Mouse (Mus musculus) frontal cortex, adult 2 months (tissue): ENCODE measurements around the gene Tiam2. TPM values are rescaled to one million over a fixed set of nuclear protein-coding genes. Genes with fewer than 3 reads are reported as not detected.
"Not testable (repeated sequence)": the region's sequence is repeated elsewhere in the genome, so short reads cannot be mapped to it uniquely, and the experiment has no call there.

Experiments
- DNase-seq, 2 experiments: peaks; one replicate each; pipeline ENCODE4 v3.0.0; 2022; ENCODE audit warnings: low spot score in 1 of 2; ENCODE audit errors: extremely low spot score in 1 of 2
- polyA plus RNA-seq: library from polyadenylated mRNA; depleted of rRNA; stranded (reverse); fragments of >200 nt; gene quantifications from 2 replicates; pipeline ENCODE4 v1.2.3, GENCODE M21; 2012

Gene Tiam2
- polyA plus RNA-seq, 1 experiment, result 143 TPM

- no peak for DNase-seq
Measured at GRCm38 (mm10) chr17:3337525-3337888, 11.1 kb downstream of the Tiam2 start.

GRCm38 (mm10) chr17:3338821-3339220 lies 12.4 kb downstream of the Tiam2 start:
- no peak for DNase-seq

- no peak for DNase-seq
Measured at GRCm38 (mm10) chr17:3344872-3345271, 18.5 kb downstream of the Tiam2 start.

GRCm38 (mm10) chr17:3345276-3345885 lies 19.0 kb downstream of the Tiam2 start:
- peak in 1 of 2 experiments; percentile 43 for DNase-seq

- no peak for DNase-seq
Measured at GRCm38 (mm10) chr17:3347800-3348199, 21.4 kb downstream of the Tiam2 start.

- DNase-seq, result no peak
Measured at GRCm38 (mm10) chr17:3349331-3349730, 23.0 kb downstream of the Tiam2 start.

- no peak for DNase-seq
Measured at GRCm38 (mm10) chr17:3349939-3350338, 23.6 kb downstream of the Tiam2 start.

- no peak for DNase-seq
Measured at GRCm38 (mm10) chr17:3350405-3350804, 24.0 kb downstream of the Tiam2 start.

GRCm38 (mm10) chr17:3351668-3352067 lies 25.3 kb downstream of the Tiam2 start:
- DNase-seq, result no peak

- not testable (repeated sequence) for DNase-seq
Measured at GRCm38 (mm10) chr17:3353141-3353540, 26.8 kb downstream of the Tiam2 start.

- DNase-seq, result no peak
Measured at GRCm38 (mm10) chr17:3354856-3355255, 28.5 kb downstream of the Tiam2 start.

GRCm38 (mm10) chr17:3356633-3357365 lies 30.4 kb downstream of the Tiam2 start:
- no peak for DNase-seq

- no peak for DNase-seq
Measured at GRCm38 (mm10) chr17:3360236-3360635, 33.9 kb downstream of the Tiam2 start.

- no peak for DNase-seq
Measured at GRCm38 (mm10) chr17:3361751-3362150, 35.4 kb downstream of the Tiam2 start.

GRCm38 (mm10) chr17:3363216-3363615 lies 36.8 kb downstream of the Tiam2 start:
- DNase-seq, result no peak

GRCm38 (mm10) chr17:3366741-3367140 lies 40.4 kb downstream of the Tiam2 start:
- no peak for DNase-seq

- no peak for DNase-seq
Measured at GRCm38 (mm10) chr17:3368386-3368785, 42.0 kb downstream of the Tiam2 start.

GRCm38 (mm10) chr17:3369631-3370030 lies 43.3 kb downstream of the Tiam2 start:
- no peak for DNase-seq

- no peak for DNase-seq
Measured at GRCm38 (mm10) chr17:3378606-3379005, 52.2 kb downstream of the Tiam2 start.

- peak in 1 of 2 experiments; percentile 26 for DNase-seq
Measured at GRCm38 (mm10) chr17:3379753-3380588, 53.6 kb downstream of the Tiam2 start.

GRCm38 (mm10) chr17:3385391-3385790 lies 59.0 kb downstream of the Tiam2 start:
- DNase-seq, result no peak
